Mouse (Mus musculus) C2C12 (cell line): ENCODE measurements around the gene Ppip5k2. TPM values are rescaled to one million over a fixed set of nuclear protein-coding genes. Genes with fewer than 3 reads are reported as not detected.

Source experiments
- H3K27me3 ChIP-seq: one replicate; pipeline ENCODE4 v1.6.1; 2011; ENCODE audit not compliant: control insufficient read depth, insufficient read depth, insufficient read length
- H3K36me3 ChIP-seq: one replicate; pipeline ENCODE4 v1.6.1; 2011; ENCODE audit not compliant: control insufficient read depth, insufficient read depth
- H3K4me3 ChIP-seq: one replicate; pipeline ENCODE4 v1.5.1; 2011; ENCODE audit warnings: mild to moderate bottlenecking, control low read depth; ENCODE audit not compliant: poor library complexity, insufficient read depth, severe bottlenecking
- H3K79me2 ChIP-seq: one replicate; pipeline ENCODE4 v1.6.1; 2011; ENCODE audit not compliant: control insufficient read depth, insufficient read depth
- H3K79me3 ChIP-seq: one replicate; pipeline ENCODE4 v1.6.1; 2011; ENCODE audit warnings: low read depth, control low read depth
- H3ac ChIP-seq: one replicate; pipeline ENCODE3; 2011; ENCODE audit warnings: low read depth; ENCODE audit not compliant: control insufficient read depth, insufficient read length
- CEBPB ChIP-seq: IDR thresholded peaks from one replicate; pipeline ENCODE4 v1.6.1; 2011; ENCODE audit warnings: low read depth, mild to moderate bottlenecking, control low read depth, moderate library complexity
- CTCF ChIP-seq: IDR thresholded peaks from one replicate; pipeline ENCODE4 v1.5.1; 2011; ENCODE audit not compliant: control insufficient read depth, insufficient read depth, insufficient read length
- FOSL1 ChIP-seq: IDR thresholded peaks from one replicate; pipeline ENCODE4 v1.8.0; 2011; ENCODE audit warnings: mild to moderate bottlenecking, low read length; ENCODE audit not compliant: poor library complexity, insufficient read depth, severe bottlenecking
- MAX ChIP-seq: IDR thresholded peaks from one replicate; pipeline ENCODE4 v1.6.1; 2011; ENCODE audit warnings: mild to moderate bottlenecking, control low read depth
- MYOD1 ChIP-seq: IDR thresholded peaks from one replicate; pipeline ENCODE4 v1.6.1; 2011; ENCODE audit warnings: low read depth; ENCODE audit not compliant: control insufficient read depth, insufficient read length
- MYOG ChIP-seq: IDR thresholded peaks from one replicate; pipeline ENCODE4 v1.6.1; 2011; ENCODE audit not compliant: control insufficient read depth, insufficient read length; ENCODE audit errors: extremely low read depth
- USF1 ChIP-seq: IDR thresholded peaks from one replicate; pipeline ENCODE4 v1.6.1; 2011; ENCODE audit warnings: low read depth, mild to moderate bottlenecking, control low read depth, moderate library complexity
- polyA plus RNA-seq: library from polyadenylated mRNA; unstranded; fragments of >200 nt; fragmentation: generic; extraction: Trizol; gene quantifications from one replicate; pipeline ENCODE4 v1.2.1, GENCODE M21; 2012; ENCODE audit warnings: missing spikeins

Ppip5k2 gene
- polyA plus RNA-seq, 1 experiment: 3.8 TPM

- H3ac ChIP-seq: no peak overlapping the region
- peaks cover 42% of the 10 kb centered on the region for H3K36me3 ChIP-seq
- H3K27me3 ChIP-seq: no peaks in the 10 kb centered on the region
- H3K4me3 ChIP-seq: no peak overlapping the region
- no peaks in the 10 kb centered on the region for H3K79me2 ChIP-seq
- H3K79me3 ChIP-seq: no peaks in the 10 kb centered on the region
- no peak for TF ChIP-seq MAX
- TF ChIP-seq FOSL1: no peak
- TF ChIP-seq MYOD1: no peak
- TF ChIP-seq MYOG: no peak
- TF ChIP-seq USF1: no peak
- TF ChIP-seq CEBPB: no peak
- TF ChIP-seq CTCF: no peak
Measured at GRCm38 (mm10) chr1:97726730-97727129, 43.5 kb downstream of the Ppip5k2 start.

- H3ac ChIP-seq: no peak overlapping the region
- H3K36me3 ChIP-seq: peaks cover 47% of the 10 kb centered on the region
- no peak for TF ChIP-seq MYOD1
- no peak for TF ChIP-seq CTCF
- TF ChIP-seq FOSL1: no peak
- no peak for TF ChIP-seq USF1
- no peak for TF ChIP-seq MAX
- TF ChIP-seq CEBPB: no peak
- TF ChIP-seq MYOG: no peak
- H3K4me3 ChIP-seq: no peak overlapping the region
- no peaks in the 10 kb centered on the region for H3K79me2 ChIP-seq
- H3K27me3 ChIP-seq: no peaks in the 10 kb centered on the region
- no peaks in the 10 kb centered on the region for H3K79me3 ChIP-seq
Measured at GRCm38 (mm10) chr1:97718440-97718839, 51.8 kb downstream of the Ppip5k2 start.

GRCm38 (mm10) chr1:97714334-97714868 is 55.8 kb downstream of the Ppip5k2 start:
- Histone ChIP-seq H3K79me2 (no peaks in the 10 kb centered on the region), H3K36me3 (peaks cover 43% of the 10 kb centered on the region)

GRCm38 (mm10) chr1:97710520-97710919 is 59.7 kb downstream of the Ppip5k2 start:
- Histone ChIP-seq H3K79me3 (no peaks in the 10 kb centered on the region), H3K79me2 (no peaks in the 10 kb centered on the region), H3K4me3 (no peak overlapping the region), H3K36me3 (peaks cover 46% of the 10 kb centered on the region), H3K27me3 (no peaks in the 10 kb centered on the region), H3ac (no peak overlapping the region)
- TF ChIP-seq MAX (no peak), MYOD1 (no peak)

More at GRCm38 (mm10) chr1:97714334-97714868, 55.8 kb downstream of the Ppip5k2 start:
- TF ChIP-seq CEBPB (no peak), CTCF (no peak), FOSL1 (no peak)
- Histone ChIP-seq H3K27me3 (no peaks in the 10 kb centered on the region), H3ac (no peak overlapping the region), H3K79me3 (no peaks in the 10 kb centered on the region), H3K4me3 (no peak overlapping the region)

GRCm38 (mm10) chr1:97705389-97705788 is 64.8 kb downstream of the Ppip5k2 start:
- no peak for TF ChIP-seq CTCF
- no peak for TF ChIP-seq MYOD1
- TF ChIP-seq CEBPB: no peak
- TF ChIP-seq MYOG: no peak
- no peak for TF ChIP-seq MAX
- TF ChIP-seq USF1: no peak
- no peak for TF ChIP-seq FOSL1
- H3K79me2 ChIP-seq: no peaks in the 10 kb centered on the region
- no peak overlapping the region for H3K4me3 ChIP-seq
- H3K36me3 ChIP-seq: peaks cover 29% of the 10 kb centered on the region
- no peaks in the 10 kb centered on the region for H3K79me3 ChIP-seq
- no peaks in the 10 kb centered on the region for H3K27me3 ChIP-seq
- no peak overlapping the region for H3ac ChIP-seq

GRCm38 (mm10) chr1:97704646-97705045 is 65.6 kb downstream of the Ppip5k2 start:
- no peak overlapping the region for H3K4me3 ChIP-seq
- no peaks in the 10 kb centered on the region for H3K27me3 ChIP-seq
- no peaks in the 10 kb centered on the region for H3K79me3 ChIP-seq
- H3K36me3 ChIP-seq: peaks cover 24% of the 10 kb centered on the region
- no peak overlapping the region for H3ac ChIP-seq
- TF ChIP-seq MAX: no peak
- no peak for TF ChIP-seq USF1
- TF ChIP-seq FOSL1: no peak
- no peak for TF ChIP-seq CTCF
- no peaks in the 10 kb centered on the region for H3K79me2 ChIP-seq
